Comparison of ENCODE assay signal across 18 mouse cellular contexts in the genomic region with DNA sequence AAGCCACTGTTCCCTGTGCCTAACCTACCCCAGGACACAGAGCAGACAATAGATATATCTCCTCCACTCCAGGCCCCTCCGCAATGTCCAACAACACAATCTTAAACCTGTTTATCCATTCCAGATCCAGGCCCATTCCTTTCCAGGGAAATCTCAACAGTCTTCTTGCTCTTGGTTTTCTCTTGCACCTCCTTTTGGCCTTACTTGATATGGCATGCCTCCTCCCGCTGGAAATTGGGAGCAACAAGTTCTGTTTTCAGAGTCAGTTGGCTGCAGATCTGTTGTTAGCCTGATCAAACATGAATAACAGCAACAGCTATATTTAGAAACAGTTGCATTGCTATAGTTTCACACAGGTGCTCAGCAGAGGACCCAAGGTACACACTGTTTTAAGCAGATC.
"Had no signal": no experiment of that assay in that cellular context is flagged by ENCODE, and none has a peak within 500 bp of the region (broad histone marks: within the 10 kb centered on the region; RNA-seq: fewer than 3 reads in every experiment).

No protein-coding gene starts in this region.

- H3K9ac ChIP-seq: limb, embryonic 12.5 days; limb, embryonic 15.5 days; liver, embryonic 13.5 days; lung, embryonic 14.5 days; midbrain, embryonic 12.5 days; midbrain, embryonic 15.5 days; neural tube, embryonic 13.5 days; stomach, embryonic 15.5 days had no signal

- H3K4me2 ChIP-seq: limb, embryonic 12.5 days; limb, embryonic 15.5 days; liver, embryonic 13.5 days; lung, embryonic 14.5 days; midbrain, embryonic 12.5 days; midbrain, embryonic 15.5 days; neural tube, embryonic 13.5 days; stomach, embryonic 15.5 days had no signal

- H3K27me3 ChIP-seq: limb, embryonic 15.5 days; liver, embryonic 13.5 days; midbrain, embryonic 15.5 days; stomach, embryonic 15.5 days had no signal

- H3K4me3 ChIP-seq: limb, embryonic 12.5 days; limb, embryonic 15.5 days; liver, embryonic 13.5 days; midbrain, embryonic 12.5 days; midbrain, embryonic 15.5 days; neural tube, embryonic 13.5 days; stomach, embryonic 15.5 days had no signal

- H3K36me3 ChIP-seq: limb, embryonic 12.5 days; limb, embryonic 15.5 days; liver, embryonic 13.5 days; midbrain, embryonic 12.5 days; midbrain, embryonic 15.5 days; neural tube, embryonic 13.5 days; stomach, embryonic 15.5 days had no signal

- ATAC-seq: intestine, postnatal 0 days; midbrain, embryonic 15.5 days had no signal

- H3K9me3 ChIP-seq: limb, embryonic 12.5 days; limb, embryonic 15.5 days; liver, embryonic 13.5 days; midbrain, embryonic 12.5 days; midbrain, embryonic 15.5 days; neural tube, embryonic 13.5 days; stomach, embryonic 15.5 days had no signal

- H3K4me1 ChIP-seq: limb, embryonic 12.5 days; limb, embryonic 15.5 days; liver, embryonic 13.5 days; midbrain, embryonic 12.5 days; midbrain, embryonic 15.5 days; neural tube, embryonic 13.5 days; stomach, embryonic 15.5 days had no signal

- H3K27ac ChIP-seq: limb, embryonic 12.5 days; limb, embryonic 15.5 days; liver, embryonic 13.5 days; macrophage; midbrain, embryonic 12.5 days; midbrain, embryonic 15.5 days; neural tube, embryonic 13.5 days; stomach, embryonic 15.5 days had no signal

- DNase-seq: kidney, postnatal 14 days; left cerebral cortex, postnatal 4 days; liver, embryonic 13.5 days; lung, embryonic 14.5 days; lung, postnatal 14 days; retina, postnatal 1 day; right cerebral cortex, postnatal 25 days; spleen, adult 18-20 months; thymus, adult 18-20 months; thymus, postnatal 36 days had no signal
